Mouse (Mus musculus) midbrain, embryonic 16.5 days (tissue): ENCODE measurements around the gene Guca2a. TPM values are rescaled to one million over a fixed set of nuclear protein-coding genes. Genes with fewer than 3 reads are reported as not detected.
A peak's percentile ranks its signal among the peaks of the same experiment; 100 is the strongest.
"Not testable (repeated sequence)": the region's sequence is repeated elsewhere in the genome, so short reads cannot be mapped to it uniquely, and the experiment has no call there.

Experiments
- ATAC-seq: fragments of 200-750 bp; cut with Nextera tagmentation; 2 replicates; pipeline ENCODE4 v1.8.0; 2017; ENCODE audit warnings: moderate TSS enrichment
- H3K27ac ChIP-seq: fragments of 300-500 bp; sonication (generic); 2 replicates; pipeline ENCODE4 v1.5.1; 2014; ENCODE audit warnings: mild to moderate bottlenecking, low read length, mixed read lengths
- H3K27me3 ChIP-seq: fragments of 300-500 bp; sonication (generic); 2 replicates; pipeline ENCODE4 v1.6.1; 2014; ENCODE audit warnings: low read depth, low read length, mixed read lengths; ENCODE audit not compliant: control insufficient read depth, insufficient read depth
- H3K36me3 ChIP-seq: fragments of 300-500 bp; sonication (generic); 2 replicates; pipeline ENCODE4 v1.6.1; 2014; ENCODE audit warnings: mild to moderate bottlenecking, low read length, moderate library complexity, mixed read lengths; ENCODE audit not compliant: control insufficient read depth, insufficient read depth
- H3K4me1 ChIP-seq: fragments of 300-500 bp; sonication (generic); 2 replicates; pipeline ENCODE4 v1.6.1; 2014; ENCODE audit warnings: mild to moderate bottlenecking, low read length, mixed read lengths; ENCODE audit not compliant: control insufficient read depth, insufficient read depth
- H3K4me2 ChIP-seq: fragments of 300-500 bp; sonication (generic); 2 replicates; pipeline ENCODE4 v1.6.1; 2014; ENCODE audit warnings: mild to moderate bottlenecking, low read length, mixed read lengths
- H3K4me3 ChIP-seq: fragments of 300-500 bp; sonication (generic); 2 replicates; pipeline ENCODE4 v1.5.1; 2014; ENCODE audit warnings: low read depth, mild to moderate bottlenecking, low read length, moderate library complexity, mixed read lengths
- H3K9ac ChIP-seq: fragments of 300-500 bp; sonication (generic); 2 replicates; pipeline ENCODE4 v1.6.1; 2014; ENCODE audit warnings: low read depth, low read length, mixed read lengths
- H3K9me3 ChIP-seq: fragments of 300-500 bp; sonication (generic); replicated peaks from 2 replicates; pipeline ENCODE4 v1.6.1; 2014; ENCODE audit warnings: mild to moderate bottlenecking, low read length, mixed read lengths; ENCODE audit not compliant: control insufficient read depth, poor library complexity, severe bottlenecking
- WGBS: fragments of 180-500 bp; shearing (Covaris S2); extraction: QIAGEN DNeasy Blood & Tissue Kit; methylation state at CpG from one replicate; pipeline ENCODE4 v1.1.7; 2014; 5-methylcytosine and 5-hydroxymethylcytosine counted together
- polyA plus RNA-seq: library from polyadenylated mRNA; unstranded; fragments of >200 nt; fragmentation: Nextera tagmentation; extraction: Ambion mirVana; gene quantifications from 2 replicates; pipeline ENCODE4 v1.2.1, GENCODE M21; 2015

The Guca2a gene
- polyA plus RNA-seq, 1 experiment from 2014 or later = not detected

DNA sequence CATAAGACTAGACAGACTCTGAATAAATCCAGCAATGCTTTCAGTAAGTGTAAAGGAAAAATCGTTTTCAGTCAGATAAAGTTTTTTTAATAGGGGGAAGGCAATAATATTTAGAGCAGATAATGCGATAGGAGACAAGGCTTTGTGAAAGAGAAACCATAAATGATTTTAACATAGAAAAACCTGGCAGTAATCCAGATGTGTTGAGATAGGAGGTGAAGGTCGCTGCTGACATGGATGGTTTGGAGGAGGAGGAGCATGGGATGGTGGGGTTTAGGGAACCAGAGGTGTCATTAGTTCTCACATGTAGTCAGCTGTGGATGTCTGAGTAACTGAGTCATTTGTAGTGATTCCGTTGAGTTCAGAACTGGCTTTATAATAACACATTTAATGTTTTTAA, 22.8 kb upstream of the Guca2a start:
- no peak overlapping the region for H3K27ac ChIP-seq
- no peaks in the 10 kb centered on the region for H3K9me3 ChIP-seq
- no peak for ATAC-seq
- no peak overlapping the region for H3K4me2 ChIP-seq
- peaks cover 7% of the 10 kb centered on the region; the same call in 1 of the 2 replicates for H3K4me1 ChIP-seq
- WGBS = 86% methylated on average over 4 of the region's 4 CpGs
- no peaks in the 10 kb centered on the region; the same call in 1 of the 2 replicates for H3K36me3 ChIP-seq
- H3K4me3 ChIP-seq = no peak overlapping the region
- H3K27me3 ChIP-seq = no peaks in the 10 kb centered on the region
- H3K9ac ChIP-seq = no peak overlapping the region

DNA sequence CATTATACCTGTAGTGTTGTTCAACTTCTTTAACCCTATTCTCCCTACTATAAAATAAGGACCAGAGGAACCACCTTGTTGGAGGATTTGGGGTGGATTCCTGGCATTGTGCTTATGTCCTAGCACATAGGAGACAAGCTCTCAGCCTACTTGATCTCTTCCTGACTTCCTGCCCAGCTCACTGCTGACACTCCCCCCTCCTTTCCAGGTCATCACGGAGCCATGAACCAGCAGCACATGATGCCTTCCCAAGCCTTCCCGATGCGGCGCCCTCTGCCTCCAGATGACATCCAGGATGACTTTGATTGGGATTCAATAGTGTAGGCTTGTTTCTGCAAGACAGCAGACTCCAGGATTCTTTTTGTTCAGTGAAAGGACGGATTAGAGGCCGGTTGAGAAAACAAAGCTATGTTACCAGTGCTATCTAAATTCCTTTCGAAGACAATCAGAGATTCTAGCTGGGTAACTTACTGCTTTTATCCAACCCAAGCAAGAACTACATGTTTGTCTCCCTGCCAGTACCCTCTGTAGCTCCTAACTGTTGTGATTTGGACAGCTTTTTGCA, 11.3 kb upstream of the Guca2a start:
- 16% methylated on average over 7 of the region's 7 CpGs for WGBS
- Histone ChIP-seq H3K36me3 (peaks cover 7% of the 10 kb centered on the region; the same call in 1 of the 2 replicates), H3K27me3 (no peaks in the 10 kb centered on the region), H3K9me3 (no peaks in the 10 kb centered on the region), H3K4me3 (no peak overlapping the region), H3K4me2 (no peak overlapping the region), H3K4me1 (peaks cover 5% of the 10 kb centered on the region), H3K27ac (no peak overlapping the region), H3K9ac (no peak overlapping the region)
- ATAC-seq = no peak

DNA sequence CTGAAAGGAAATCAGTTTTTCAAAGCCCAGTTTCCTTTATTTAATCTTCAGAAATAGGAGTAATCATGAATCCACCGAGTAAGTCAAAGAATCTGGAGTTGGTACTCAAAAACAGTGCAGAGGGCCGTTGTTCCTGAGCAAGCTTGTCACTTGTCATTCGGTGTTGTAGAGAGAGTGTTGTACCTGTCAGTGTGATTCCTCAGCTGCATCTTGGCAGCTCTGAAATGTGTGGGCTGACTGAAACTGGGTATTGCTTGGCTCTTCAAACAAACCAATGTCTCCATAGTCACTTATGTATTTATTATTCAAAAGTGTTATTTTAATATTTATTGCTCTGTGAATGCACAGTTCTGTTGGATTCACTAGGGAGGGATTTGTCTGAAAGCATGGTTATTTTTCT, 10.6 kb upstream of the Guca2a start:
- no peak overlapping the region for H3K4me2 ChIP-seq
- ATAC-seq = no peak
- H3K4me1 ChIP-seq = peaks cover 5% of the 10 kb centered on the region
- no peaks in the 10 kb centered on the region for H3K27me3 ChIP-seq
- H3K9me3 ChIP-seq = no peaks in the 10 kb centered on the region
- 54% methylated on average over 3 of the region's 3 CpGs for WGBS
- H3K36me3 ChIP-seq = peaks cover 4% of the 10 kb centered on the region; the same call in 1 of the 2 replicates
- no peak overlapping the region for H3K9ac ChIP-seq
- H3K27ac ChIP-seq = no peak overlapping the region; the same call in 1 of the 2 replicates
- H3K4me3 ChIP-seq = no peak overlapping the region

DNA sequence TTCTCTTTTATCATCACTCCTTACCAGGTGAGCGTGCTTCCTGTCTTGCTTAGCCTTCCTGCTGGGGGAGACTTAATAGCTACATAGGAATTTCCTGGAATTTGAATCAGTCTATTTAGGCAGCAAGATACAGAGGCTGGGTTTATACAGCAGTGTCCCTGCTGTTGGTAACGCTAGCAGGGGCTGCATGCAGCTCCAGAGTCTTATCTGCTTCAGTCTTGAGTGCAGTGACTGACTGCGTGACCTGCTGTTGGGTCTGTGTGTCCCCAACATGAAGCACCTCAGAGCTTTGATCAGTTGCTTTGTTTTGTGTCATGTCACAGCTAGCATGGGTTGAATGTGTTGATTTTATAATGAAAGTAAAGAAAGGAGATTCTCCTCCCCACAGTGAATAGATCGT, 10.2 kb upstream of the Guca2a start:
- no peak for ATAC-seq
- Histone ChIP-seq H3K27ac (peak overlapping the region; percentile 46; the same call in 1 of the 2 replicates), H3K27me3 (no peaks in the 10 kb centered on the region), H3K4me3 (no peak overlapping the region), H3K9ac (no peak overlapping the region), H3K4me1 (peaks cover 5% of the 10 kb centered on the region), H3K9me3 (no peaks in the 10 kb centered on the region), H3K4me2 (no peak overlapping the region), H3K36me3 (peaks cover 4% of the 10 kb centered on the region; the same call in 1 of the 2 replicates)
- 56% methylated on average over 4 of the region's 4 CpGs for WGBS

DNA sequence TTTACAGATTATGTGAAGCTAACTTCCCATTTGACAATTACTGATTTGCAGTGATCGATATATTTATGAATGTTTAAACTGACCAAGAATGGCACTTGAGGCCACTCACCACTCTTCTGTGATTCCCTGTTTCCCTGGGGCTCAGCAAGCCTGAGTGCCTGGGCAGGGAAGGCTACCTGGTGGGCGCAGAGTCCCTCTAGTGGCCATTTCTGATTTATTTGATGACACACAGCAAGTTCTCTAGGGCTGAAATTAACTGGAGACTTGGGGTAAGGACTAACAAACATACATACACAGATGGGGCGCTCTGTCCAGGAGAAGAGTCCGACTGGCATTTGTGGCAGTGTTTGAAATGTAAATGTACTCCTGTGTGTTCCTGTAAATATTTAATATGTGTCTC, 9.1 kb upstream of the Guca2a start:
- not testable (repeated sequence) for H3K4me1 ChIP-seq, H3K36me3 ChIP-seq, H3K4me3 ChIP-seq, H3K27ac ChIP-seq, H3K9ac ChIP-seq, H3K27me3 ChIP-seq, H3K9me3 ChIP-seq, H3K4me2 ChIP-seq
- 0 out of 2 replicates have a peak, but pooled peaks have one; percentile 32 for ATAC-seq
- 88% methylated on average over 3 of the region's 4 CpGs for WGBS

DNA sequence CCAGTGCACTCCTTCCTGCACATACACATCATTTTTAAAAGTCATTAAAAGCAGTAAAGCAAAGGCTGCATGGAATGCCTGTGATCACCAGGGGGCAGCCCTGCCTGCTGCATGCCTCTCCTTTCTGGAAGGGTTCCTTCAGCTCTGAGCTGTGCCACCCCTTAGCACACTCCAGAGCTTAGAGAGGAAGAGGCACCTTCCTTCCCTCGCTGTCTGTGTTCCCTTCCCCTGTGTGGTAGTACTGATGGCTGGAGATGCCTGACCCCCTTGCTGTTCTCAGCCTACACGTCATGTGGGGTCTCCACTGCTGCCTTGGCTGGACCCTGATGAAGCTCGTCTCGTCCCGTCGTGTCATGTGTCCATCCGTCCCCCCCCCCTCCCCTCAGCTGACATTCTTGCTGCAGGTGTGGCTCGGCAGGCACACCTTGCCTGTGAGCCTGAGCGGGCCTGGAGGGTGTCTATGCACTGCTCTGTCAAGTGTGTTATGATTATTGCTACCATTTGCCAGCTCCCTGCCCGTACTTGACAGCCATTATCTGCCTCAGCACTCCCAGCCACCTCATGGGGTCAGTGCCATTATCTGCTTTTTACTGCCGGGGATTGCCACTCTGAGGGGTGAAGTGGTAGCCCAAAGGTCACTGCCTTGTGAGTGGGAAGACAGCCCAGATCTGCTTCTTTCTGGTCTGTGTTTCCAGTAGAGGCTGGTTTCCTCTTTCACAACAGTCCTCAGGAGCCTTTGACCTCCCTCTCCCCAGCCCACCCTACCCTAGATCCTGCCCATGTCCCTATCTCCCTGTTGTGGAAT, 6.2 kb upstream of the Guca2a start:
- Histone ChIP-seq H3K27me3 (no peaks in the 10 kb centered on the region), H3K36me3 (no peaks in the 10 kb centered on the region), H3K9ac (no peak overlapping the region), H3K4me3 (no peak overlapping the region), H3K4me1 (peaks cover 5% of the 10 kb centered on the region), H3K4me2 (no peak overlapping the region), H3K9me3 (no peaks in the 10 kb centered on the region), H3K27ac (no peak overlapping the region)
- ATAC-seq = peak; percentile 47; the same call in 1 of the 2 replicates
- WGBS = 80% methylated on average over 11 of the region's 11 CpGs

DNA sequence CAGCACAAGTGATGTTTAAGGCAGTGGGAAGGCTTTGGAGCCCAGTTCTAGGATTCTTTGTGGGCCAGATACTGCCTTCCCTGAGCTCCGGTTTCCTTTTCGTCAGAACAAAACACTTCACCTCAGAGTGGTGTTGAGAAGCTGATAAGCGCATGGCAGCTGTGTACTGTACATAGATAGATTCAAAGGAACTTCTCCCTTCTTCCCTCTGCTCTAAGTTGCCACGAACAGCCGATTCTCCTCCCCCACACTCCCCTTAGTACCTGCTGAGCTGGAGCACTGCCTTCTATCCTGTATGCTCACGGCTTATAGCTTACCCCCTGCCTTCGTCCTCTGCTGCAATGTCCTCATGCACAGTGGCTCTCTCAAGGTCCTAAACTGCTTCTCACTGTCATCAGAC, 4.8 kb upstream of the Guca2a start:
- Histone ChIP-seq H3K4me1 (no peaks in the 10 kb centered on the region), H3K9ac (no peak overlapping the region), H3K9me3 (no peaks in the 10 kb centered on the region), H3K27me3 (no peaks in the 10 kb centered on the region), H3K36me3 (no peaks in the 10 kb centered on the region), H3K27ac (no peak overlapping the region), H3K4me3 (no peak overlapping the region), H3K4me2 (no peak overlapping the region)
- 52% methylated on average over 7 of the region's 7 CpGs for WGBS
- ATAC-seq = no peak

DNA sequence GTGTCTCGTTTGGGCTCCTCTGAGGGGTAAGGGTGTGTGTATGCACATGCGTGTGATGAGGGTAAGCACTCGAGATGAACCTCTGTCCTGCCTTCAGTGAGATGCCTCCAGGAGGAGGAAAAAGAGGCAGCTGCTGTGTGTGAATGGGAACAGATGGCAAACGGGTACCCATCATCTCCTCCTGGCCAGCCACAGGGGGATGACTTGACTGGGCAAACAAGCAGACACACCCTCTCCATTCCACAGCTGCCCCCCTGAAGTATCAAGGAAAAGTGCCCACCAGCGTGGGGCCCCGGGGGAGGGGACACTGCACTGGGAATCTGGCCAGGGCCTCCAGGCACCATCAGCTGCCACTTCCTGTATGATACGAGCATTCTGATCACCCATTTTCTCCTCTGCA, 4.2 kb upstream of the Guca2a start:
- Histone ChIP-seq H3K4me1 (no peaks in the 10 kb centered on the region), H3K27ac (no peak overlapping the region), H3K27me3 (no peaks in the 10 kb centered on the region), H3K9me3 (no peaks in the 10 kb centered on the region), H3K9ac (no peak overlapping the region), H3K36me3 (no peaks in the 10 kb centered on the region), H3K4me3 (no peak overlapping the region), H3K4me2 (no peak overlapping the region)
- 48% methylated on average over 7 of the region's 7 CpGs for WGBS
- no peak for ATAC-seq

DNA sequence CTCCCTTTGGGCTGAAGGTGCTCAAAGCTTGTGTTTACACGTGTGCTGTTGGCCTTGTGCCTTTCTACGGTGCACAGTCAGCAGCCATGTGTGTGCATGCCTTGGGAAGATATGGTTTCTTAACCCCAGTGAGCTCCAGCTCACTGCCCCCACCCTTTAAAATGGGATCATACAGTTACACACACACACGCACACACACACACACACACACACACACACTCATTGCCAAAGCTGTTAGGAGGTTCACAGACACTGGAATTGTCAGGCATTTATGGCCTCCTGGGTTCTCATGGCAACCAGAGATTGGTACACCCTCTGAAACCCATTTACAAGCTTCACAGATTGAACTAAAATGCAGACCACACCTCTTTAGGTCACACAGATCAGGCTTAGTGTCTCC, 3.6 kb upstream of the Guca2a start:
- H3K4me3 ChIP-seq = no peak overlapping the region
- H3K27me3 ChIP-seq = no peaks in the 10 kb centered on the region
- H3K4me1 ChIP-seq = no peaks in the 10 kb centered on the region
- no peak for ATAC-seq
- no peak overlapping the region for H3K9ac ChIP-seq
- H3K36me3 ChIP-seq = no peaks in the 10 kb centered on the region
- H3K27ac ChIP-seq = no peak overlapping the region
- 82% methylated on average over 3 of the region's 3 CpGs for WGBS
- H3K9me3 ChIP-seq = no peaks in the 10 kb centered on the region
- no peak overlapping the region for H3K4me2 ChIP-seq
